Mouse (Mus musculus) forebrain, embryonic 12.5 days (tissue): ENCODE measurements around the gene Mrvi1. TPM values are rescaled to one million over a fixed set of nuclear protein-coding genes. Genes with fewer than 3 reads are reported as not detected.

Experiments
- ATAC-seq: fragments of 200-750 bp; cut with Nextera tagmentation; 2 replicates; pipeline ENCODE4 v1.8.0; 2017; ENCODE audit warnings: moderate TSS enrichment; ENCODE audit not compliant: low FRiP score
- H3K27ac ChIP-seq: fragments of 300-500 bp; sonication (generic); 2 replicates; pipeline ENCODE4 v1.5.1; 2016; ENCODE audit warnings: mild to moderate bottlenecking
- H3K27me3 ChIP-seq: fragments of 300-500 bp; sonication (generic); 2 replicates; pipeline ENCODE4 v1.6.1; 2016; ENCODE audit warnings: mild to moderate bottlenecking
- H3K36me3 ChIP-seq: fragments of 300-500 bp; sonication (generic); replicated peaks from 2 replicates; pipeline ENCODE4 v1.6.1; 2016; ENCODE audit warnings: mild to moderate bottlenecking
- H3K4me1 ChIP-seq: fragments of 300-500 bp; sonication (generic); 2 replicates; pipeline ENCODE4 v1.6.1; 2016
- H3K4me2 ChIP-seq: fragments of 300-500 bp; sonication (generic); 2 replicates; pipeline ENCODE4 v1.6.1; 2016; ENCODE audit warnings: mild to moderate bottlenecking, moderate library complexity
- H3K4me3 ChIP-seq: fragments of 300-500 bp; sonication (generic); replicated peaks from 2 replicates; pipeline ENCODE4 v1.5.1; 2016; ENCODE audit warnings: mild to moderate bottlenecking
- H3K9ac ChIP-seq: fragments of 300-500 bp; sonication (generic); 2 replicates; pipeline ENCODE4 v1.6.1; 2016; ENCODE audit warnings: mild to moderate bottlenecking
- H3K9me3 ChIP-seq: fragments of 300-500 bp; sonication (generic); 2 replicates; pipeline ENCODE4 v1.6.1; 2016
- WGBS: fragments of 180-500 bp; shearing (Covaris S2); methylation state at CpG from one replicate; pipeline ENCODE4 v1.1.7; 2016; 5-methylcytosine and 5-hydroxymethylcytosine counted together
- polyA plus RNA-seq: library from polyadenylated mRNA; unstranded; fragments of >200 nt; fragmentation: Nextera tagmentation; extraction: Ambion mirVana; gene quantifications from 2 replicates; pipeline ENCODE4 v1.2.1, GENCODE M21; 2016

The Mrvi1 gene
- polyA plus RNA-seq, 1 experiment from 2014 or later: 0.96 TPM

DNA sequence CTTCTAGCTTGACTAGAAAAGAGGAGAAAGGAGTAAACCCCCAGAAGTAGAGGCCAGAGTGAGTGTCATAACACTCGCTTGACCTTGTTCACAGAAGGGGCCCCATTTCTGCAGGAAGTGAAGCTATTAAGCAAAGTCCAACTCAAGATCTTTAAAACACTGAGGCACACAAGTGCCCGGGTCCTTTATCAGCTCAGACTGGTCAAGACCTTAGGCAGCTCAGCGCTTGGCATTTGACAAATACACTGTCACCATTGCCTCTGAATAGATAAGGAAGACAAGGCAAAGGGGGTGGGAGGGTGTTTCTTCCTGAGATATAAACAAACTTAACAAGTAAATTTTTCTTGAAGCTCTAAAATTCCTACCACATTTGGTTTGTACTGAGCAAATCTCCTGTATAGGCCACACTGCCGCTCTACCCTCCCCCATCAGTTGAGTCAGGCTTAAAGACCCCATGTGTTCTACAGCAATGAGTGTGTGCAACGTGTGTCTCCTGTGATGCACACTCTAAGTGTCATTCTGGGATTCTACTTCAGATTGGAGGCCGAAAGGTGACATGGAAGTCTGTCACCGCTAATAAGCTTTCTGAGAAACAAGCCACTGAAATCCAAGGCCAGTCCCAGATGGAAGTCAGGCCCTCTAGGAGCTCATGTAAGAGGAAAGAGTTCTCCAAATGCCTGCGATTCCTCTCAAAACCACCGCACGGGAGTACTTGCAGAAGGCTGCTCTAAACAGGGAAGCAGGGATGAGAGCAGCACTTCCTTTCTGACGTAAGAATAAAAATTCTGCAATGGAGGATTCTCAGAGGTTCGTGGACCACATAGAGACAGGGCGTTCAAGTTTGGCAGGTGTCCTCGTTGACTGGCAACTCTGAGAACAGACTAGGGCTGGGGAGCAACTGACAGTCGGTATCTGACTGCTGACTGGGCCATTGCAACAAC is 16.9 kb upstream of the Mrvi1 start:
- Histone ChIP-seq H3K4me1 (no peaks in the 10 kb centered on the region), H3K9ac (no peak overlapping the region), H3K27me3 (no peaks in the 10 kb centered on the region), H3K36me3 (no peaks in the 10 kb centered on the region), H3K4me3 (no peak overlapping the region), H3K4me2 (no peak overlapping the region), H3K9me3 (no peaks in the 10 kb centered on the region), H3K27ac (no peak overlapping the region)
- no peak for ATAC-seq
- 88% methylated on average over 15 of the region's 15 CpGs for WGBS

DNA sequence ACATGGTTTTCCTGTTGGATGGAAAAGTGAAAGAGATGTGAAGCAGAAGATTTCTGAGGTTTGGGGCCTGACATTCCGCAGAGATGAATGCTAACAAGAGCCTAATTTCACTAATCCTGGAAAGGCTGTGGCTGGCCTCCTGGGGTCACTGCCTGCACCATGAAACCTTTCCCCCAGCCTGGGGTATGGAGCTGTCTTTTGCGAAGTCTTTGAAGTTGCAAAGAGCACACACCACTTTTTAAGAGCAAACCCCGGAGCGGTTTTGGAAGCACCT is 8.9 kb upstream of the Mrvi1 start:
- 27% methylated on average over 4 of the region's 4 CpGs for WGBS
- no peak overlapping the region for H3K9ac ChIP-seq
- H3K4me3 ChIP-seq: no peak overlapping the region
- no peak for ATAC-seq
- H3K36me3 ChIP-seq: no peaks in the 10 kb centered on the region
- peaks cover 2% of the 10 kb centered on the region; the same call in 1 of the 2 replicates for H3K4me1 ChIP-seq
- no peaks in the 10 kb centered on the region for H3K9me3 ChIP-seq
- no peak overlapping the region for H3K27ac ChIP-seq
- H3K27me3 ChIP-seq: no peaks in the 10 kb centered on the region
- no peak overlapping the region for H3K4me2 ChIP-seq

DNA sequence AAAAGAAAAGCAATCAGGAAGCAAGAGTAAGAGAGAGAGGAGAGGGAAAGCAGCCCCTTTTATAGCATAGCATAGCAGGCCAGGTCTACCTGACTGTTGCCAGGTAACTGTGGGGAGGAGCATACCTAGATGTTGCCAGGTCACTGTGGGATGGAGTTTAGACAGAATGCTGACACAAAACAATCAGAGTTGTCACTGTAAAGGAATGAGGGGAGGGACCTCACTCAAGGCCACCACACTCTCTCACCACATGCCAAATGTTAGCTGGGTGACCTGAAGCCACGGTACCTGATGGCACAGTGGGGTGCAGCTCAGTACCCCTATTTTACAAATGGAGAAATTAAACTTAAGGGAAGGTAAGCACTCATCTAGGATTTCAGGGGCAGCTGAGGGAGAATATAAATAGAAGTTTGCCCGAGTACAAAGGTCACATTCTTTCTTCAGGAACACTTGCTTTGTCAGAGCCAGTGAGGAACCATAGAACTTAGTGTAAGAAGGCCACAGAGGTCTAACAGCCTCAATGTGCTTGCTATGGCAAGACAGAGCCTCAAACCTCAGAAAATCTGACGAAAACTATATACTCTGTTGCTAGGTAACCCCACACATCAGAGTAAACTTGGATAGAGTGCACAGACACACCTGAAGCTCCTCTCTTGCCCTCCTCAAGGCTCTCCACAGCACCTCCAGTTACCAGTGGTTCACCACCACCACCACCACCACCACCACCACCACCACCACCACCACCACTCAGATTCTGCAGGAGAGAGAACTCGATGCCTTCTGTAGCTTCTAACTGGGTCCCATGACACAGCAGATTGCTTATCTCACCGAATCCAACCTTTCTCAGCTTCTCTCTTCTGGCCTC is 8.3 kb upstream of the Mrvi1 start:
- no peak overlapping the region for H3K4me3 ChIP-seq
- H3K9ac ChIP-seq: no peak overlapping the region
- H3K4me1 ChIP-seq: peaks cover 2% of the 10 kb centered on the region; the same call in 1 of the 2 replicates
- ATAC-seq: no peak
- no peaks in the 10 kb centered on the region for H3K27me3 ChIP-seq
- H3K27ac ChIP-seq: no peak overlapping the region
- H3K36me3 ChIP-seq: no peaks in the 10 kb centered on the region
- no peak overlapping the region for H3K4me2 ChIP-seq
- 64% methylated on average over 5 of the region's 5 CpGs for WGBS
- H3K9me3 ChIP-seq: no peaks in the 10 kb centered on the region

DNA sequence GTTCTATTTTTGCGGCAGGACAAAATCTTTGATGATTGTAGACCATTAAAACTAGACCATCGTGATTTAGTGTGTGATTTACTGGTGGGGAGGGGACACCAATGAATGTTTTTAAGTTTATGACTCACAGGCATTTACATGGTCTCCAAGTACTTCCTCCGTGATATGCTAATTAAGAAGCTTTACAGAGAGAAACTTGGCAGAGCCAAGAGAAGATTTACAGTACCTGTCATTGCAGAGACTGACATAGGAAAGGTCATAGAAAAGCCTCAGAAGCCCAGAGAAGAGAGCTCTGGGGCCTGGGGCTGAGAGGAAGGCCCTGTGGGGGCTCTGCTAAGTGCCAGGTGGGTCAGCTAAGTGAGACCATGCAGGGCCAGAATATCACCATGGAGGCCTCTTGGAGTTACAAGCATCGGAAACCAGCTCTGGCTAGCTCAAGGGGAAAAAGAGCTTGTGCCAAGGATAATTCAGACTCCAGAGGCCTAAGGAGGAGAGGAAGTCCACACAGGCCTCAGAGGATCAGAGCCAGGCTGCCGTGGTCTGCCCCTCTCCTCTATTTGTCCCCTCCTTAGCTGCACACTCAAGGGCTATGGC is 7.1 kb upstream of the Mrvi1 start:
- Histone ChIP-seq H3K36me3 (no peaks in the 10 kb centered on the region), H3K4me1 (peaks cover 2% of the 10 kb centered on the region; the same call in 1 of the 2 replicates), H3K9me3 (no peaks in the 10 kb centered on the region), H3K27ac (no peak overlapping the region), H3K9ac (no peak overlapping the region), H3K4me3 (no peak overlapping the region), H3K4me2 (no peak overlapping the region), H3K27me3 (no peaks in the 10 kb centered on the region)
- no peak for ATAC-seq
- 81% methylated on average over 5 of the region's 5 CpGs for WGBS

DNA sequence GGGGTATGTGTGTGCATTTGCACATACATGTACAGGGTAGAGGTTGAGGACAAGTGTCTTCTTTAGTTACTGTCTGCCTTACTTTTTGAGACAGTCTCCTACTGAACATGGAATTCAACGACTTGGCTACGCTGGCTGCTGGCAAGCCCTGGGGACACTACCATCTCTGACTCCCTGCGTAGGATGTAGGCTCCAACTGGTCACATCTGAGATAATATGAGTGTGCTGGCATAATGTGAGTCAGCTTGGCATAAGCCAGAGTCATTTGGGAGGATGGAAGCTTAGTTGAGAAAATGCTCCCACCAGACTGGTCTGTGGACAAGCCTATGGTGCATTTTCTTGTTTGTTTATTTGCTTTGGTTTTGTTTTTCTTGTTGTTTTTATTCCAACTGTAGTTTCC is 5.8 kb upstream of the Mrvi1 start:
- no peak overlapping the region for H3K9ac ChIP-seq
- H3K4me2 ChIP-seq: no peak overlapping the region
- no peaks in the 10 kb centered on the region for H3K27me3 ChIP-seq
- H3K27ac ChIP-seq: no peak overlapping the region
- no peaks in the 10 kb centered on the region for H3K36me3 ChIP-seq
- no peak for ATAC-seq
- peaks cover 2% of the 10 kb centered on the region; the same call in 1 of the 2 replicates for H3K4me1 ChIP-seq
- H3K4me3 ChIP-seq: no peak overlapping the region
- 93% methylated on average over 3 of the region's 3 CpGs for WGBS
- H3K9me3 ChIP-seq: no peaks in the 10 kb centered on the region

DNA sequence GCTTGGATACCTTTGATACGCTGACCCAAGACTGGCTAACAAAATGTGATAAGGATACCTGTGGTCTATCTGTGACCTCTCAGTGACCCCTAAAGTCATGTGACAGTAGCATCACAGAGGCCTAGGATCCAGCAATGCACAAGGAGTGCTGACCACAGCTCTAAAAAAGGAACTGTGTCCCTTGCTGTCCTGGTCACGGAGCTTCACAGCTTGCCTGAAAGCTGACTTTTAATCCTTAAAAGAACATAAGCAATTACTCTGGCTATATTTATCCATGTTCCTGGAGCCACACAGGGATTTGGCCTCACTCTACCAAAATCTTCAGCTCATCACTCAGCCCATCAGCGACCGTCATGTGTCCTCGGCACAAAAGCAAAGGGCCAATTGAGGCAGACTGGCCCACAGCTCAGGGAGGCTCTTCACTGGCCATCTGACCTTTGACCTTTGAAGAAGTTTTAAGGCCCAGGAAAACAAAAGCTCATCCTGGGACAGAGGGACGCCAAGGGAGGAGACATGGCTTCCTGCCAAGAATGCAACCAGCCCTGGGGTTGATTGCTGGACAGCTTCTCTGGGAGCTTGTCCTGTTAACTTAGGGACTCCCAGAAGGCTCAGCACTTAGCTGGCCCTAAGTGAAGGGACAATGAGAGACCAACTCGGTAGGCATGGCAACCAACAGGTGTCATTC is 3.5 kb upstream of the Mrvi1 start:
- ATAC-seq: no peak
- H3K4me3 ChIP-seq: no peak overlapping the region
- 63% methylated on average over 7 of the region's 7 CpGs for WGBS
- H3K9ac ChIP-seq: no peak overlapping the region
- no peak overlapping the region for H3K4me2 ChIP-seq
- H3K27me3 ChIP-seq: no peaks in the 10 kb centered on the region
- no peaks in the 10 kb centered on the region for H3K36me3 ChIP-seq
- no peak overlapping the region for H3K27ac ChIP-seq
- H3K4me1 ChIP-seq: peaks cover 6% of the 10 kb centered on the region; the same call in 1 of the 2 replicates
- no peaks in the 10 kb centered on the region for H3K9me3 ChIP-seq

DNA sequence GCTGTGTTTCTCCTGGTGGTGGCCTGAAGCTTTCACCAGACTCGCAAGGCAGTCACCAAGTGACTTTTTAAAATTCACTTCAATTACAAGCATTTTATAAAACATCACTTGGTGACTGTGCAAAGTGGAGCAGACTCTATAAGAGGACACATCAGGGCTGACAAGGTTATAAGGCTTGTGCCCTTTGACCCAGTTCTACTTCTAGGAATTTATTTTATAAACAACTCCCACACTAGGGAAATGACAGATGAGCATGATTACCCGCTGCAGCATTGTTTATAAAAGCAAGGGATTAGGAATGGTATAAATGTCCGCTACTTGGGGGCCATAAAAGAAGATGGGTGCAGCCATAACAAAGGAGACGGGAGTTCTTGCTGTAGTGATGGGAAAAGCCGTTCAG is 1.4 kb upstream of the Mrvi1 start:
- Histone ChIP-seq H3K4me1 (peaks cover 6% of the 10 kb centered on the region; the same call in 1 of the 2 replicates), H3K4me3 (no peak overlapping the region), H3K27me3 (no peaks in the 10 kb centered on the region), H3K9ac (no peak overlapping the region), H3K36me3 (no peaks in the 10 kb centered on the region), H3K4me2 (no peak overlapping the region), H3K9me3 (no peaks in the 10 kb centered on the region), H3K27ac (no peak overlapping the region)
- 79% methylated on average over 5 of the region's 5 CpGs for WGBS
- no peak for ATAC-seq

DNA sequence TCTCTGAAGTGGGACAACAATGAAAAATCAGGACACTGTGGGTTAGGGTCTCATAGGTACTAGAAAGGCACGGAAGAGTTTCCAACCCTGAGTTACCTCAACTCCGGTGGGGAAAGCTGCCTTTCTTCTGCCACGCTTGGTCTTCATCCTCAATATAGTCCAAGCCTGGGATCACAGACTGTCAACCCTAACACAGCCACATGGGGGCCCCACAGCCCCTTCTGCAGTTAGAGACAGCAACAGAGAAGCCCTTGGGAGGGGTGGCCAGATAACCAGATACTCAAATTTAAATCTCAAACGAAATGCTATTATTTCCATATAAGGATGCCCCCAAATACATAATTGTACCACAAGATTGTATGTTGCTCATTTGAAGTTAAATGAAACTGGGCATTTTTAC is 503 bp upstream of the Mrvi1 start:
- no peaks in the 10 kb centered on the region for H3K9me3 ChIP-seq
- WGBS: 60% methylated on average over 4 of the region's 4 CpGs
- H3K4me2 ChIP-seq: no peak overlapping the region
- ATAC-seq: no peak
- peaks cover 6% of the 10 kb centered on the region; the same call in 1 of the 2 replicates for H3K4me1 ChIP-seq
- H3K36me3 ChIP-seq: no peaks in the 10 kb centered on the region
- H3K27me3 ChIP-seq: no peaks in the 10 kb centered on the region
- no peak overlapping the region for H3K4me3 ChIP-seq
- H3K9ac ChIP-seq: no peak overlapping the region
- no peak overlapping the region for H3K27ac ChIP-seq

DNA sequence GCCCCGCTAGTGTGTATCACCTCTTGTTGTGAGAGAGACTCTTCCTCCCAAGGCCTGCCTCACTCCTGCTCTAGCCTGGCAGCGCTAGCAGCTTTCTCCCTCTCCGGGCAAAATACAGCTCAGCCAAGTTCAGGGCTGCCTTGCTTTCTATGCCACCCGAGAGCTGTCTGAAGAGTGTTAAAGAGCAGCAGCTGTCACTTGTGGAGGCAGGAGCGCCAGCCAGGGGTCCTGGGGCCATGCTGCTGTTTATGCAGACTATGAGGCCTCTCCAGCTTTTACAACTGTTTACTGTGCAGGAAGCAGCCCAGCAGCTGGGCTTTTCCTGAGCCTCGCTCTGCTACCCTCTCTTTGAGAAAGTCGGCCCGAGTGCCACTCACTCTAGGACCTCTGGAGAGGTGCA is 1.2 kb downstream of the Mrvi1 start:
- Histone ChIP-seq H3K4me1 (peaks cover 6% of the 10 kb centered on the region; the same call in 1 of the 2 replicates), H3K27ac (no peak overlapping the region), H3K9ac (no peak overlapping the region), H3K4me2 (no peak overlapping the region), H3K36me3 (no peaks in the 10 kb centered on the region), H3K27me3 (no peaks in the 10 kb centered on the region), H3K9me3 (no peaks in the 10 kb centered on the region), H3K4me3 (no peak overlapping the region)
- WGBS: 76% methylated on average over 8 of the region's 8 CpGs
- no peak for ATAC-seq

DNA sequence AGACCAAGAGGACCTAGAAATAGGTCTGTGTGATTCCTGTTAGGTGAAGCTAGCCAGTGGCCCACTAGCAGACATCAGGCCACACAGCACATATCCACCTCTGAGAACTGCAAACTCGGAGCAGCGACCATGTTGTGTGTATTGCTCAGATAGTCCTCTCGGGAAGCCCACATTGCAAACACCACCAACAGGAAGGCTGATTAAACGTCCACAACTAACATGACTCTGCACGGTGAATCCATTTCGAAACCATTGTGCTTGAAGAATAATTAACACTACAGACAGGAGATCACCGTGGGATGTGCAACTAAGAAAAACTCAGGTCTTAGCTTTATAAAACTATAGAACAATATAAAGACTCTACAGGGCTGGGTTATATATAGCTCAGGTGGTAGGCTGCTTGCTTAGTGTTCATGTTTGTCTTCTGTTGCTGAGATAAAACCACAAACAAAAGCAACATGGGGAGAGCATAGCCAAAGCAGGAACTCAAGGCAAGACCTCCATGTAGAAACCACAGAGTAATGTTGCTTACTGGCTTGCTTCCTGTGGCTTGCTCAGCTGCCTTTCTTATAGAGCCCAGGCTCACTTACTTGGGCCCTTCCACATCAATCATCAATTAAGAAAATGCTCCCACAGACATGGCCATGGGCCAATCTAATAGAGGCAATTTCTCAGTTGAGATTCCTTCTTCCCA is 4.4 kb downstream of the Mrvi1 start:
- H3K36me3 ChIP-seq: no peaks in the 10 kb centered on the region
- H3K4me2 ChIP-seq: no peak overlapping the region
- no peak overlapping the region for H3K4me3 ChIP-seq
- no peak overlapping the region for H3K27ac ChIP-seq
- 90% methylated on average over 7 of the region's 7 CpGs for WGBS
- H3K4me1 ChIP-seq: peaks cover 6% of the 10 kb centered on the region; the same call in 1 of the 2 replicates
- no peaks in the 10 kb centered on the region for H3K27me3 ChIP-seq
- ATAC-seq: no peak
- no peak overlapping the region for H3K9ac ChIP-seq
- H3K9me3 ChIP-seq: no peaks in the 10 kb centered on the region

DNA sequence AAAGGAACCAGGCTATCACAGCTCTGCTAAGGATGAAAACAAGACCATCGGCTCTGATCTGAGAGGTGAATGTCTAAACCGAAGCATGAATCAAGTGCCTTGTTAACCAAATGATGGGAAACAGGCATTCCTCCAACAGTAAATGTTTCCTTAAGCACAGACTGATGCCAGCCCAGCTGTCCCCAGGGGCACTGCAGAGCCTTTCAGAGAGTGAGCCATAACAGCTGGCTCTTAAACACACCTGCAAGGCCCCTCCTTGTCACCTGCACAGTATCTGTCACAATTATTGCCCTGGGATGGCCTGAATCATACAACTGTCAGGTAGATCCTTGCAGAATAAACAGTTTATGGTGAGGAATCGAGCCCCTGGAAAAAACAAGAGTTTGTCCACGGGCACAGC is 8.8 kb downstream of the Mrvi1 start:
- Histone ChIP-seq H3K9me3 (no peaks in the 10 kb centered on the region), H3K27ac (no peak overlapping the region), H3K36me3 (no peaks in the 10 kb centered on the region), H3K4me3 (no peak overlapping the region), H3K4me2 (no peak overlapping the region), H3K9ac (no peak overlapping the region), H3K27me3 (no peaks in the 10 kb centered on the region), H3K4me1 (no peaks in the 10 kb centered on the region)
- WGBS: 87% methylated on average over 4 of the region's 4 CpGs
- ATAC-seq: no peak
